Mouse (Mus musculus) olfactory bulb, adult 2 months (tissue): ENCODE measurements at regions not wholly inside any gene's neighbourhood (a gene's known extent, or its start where the extent isn't known, plus 50 kb on each side); places are given as distances from the start of the nearest gene placed in this dataset.

Experiments used
- CTCF ChIP-seq: fragments of 200-500 bp; IDR thresholded peaks from 2 replicates; pipeline ENCODE4 v1.5.1; 2012; ENCODE audit warnings: low read depth, mild to moderate bottlenecking, low read length, moderate library complexity; ENCODE audit not compliant: insufficient read depth
- POLR2A ChIP-seq: fragments of 200-500 bp; IDR thresholded peaks from 2 replicates; pipeline ENCODE4 v1.6.1; 2012; ENCODE audit warnings: mild to moderate bottlenecking, low read depth, low read length, moderate library complexity; ENCODE audit not compliant: insufficient read depth

- TF ChIP-seq POLR2A (no peak), CTCF (no peak)
Measured at GRCm38 (mm10) chr10:99578366-99578765, 181.1 kb downstream of the Csl start.
